Mouse (Mus musculus) MN1 (cell line): ENCODE results near the gene Gm5799.
"Not testable (repeated sequence)": the region's sequence is repeated elsewhere in the genome, so short reads cannot be mapped to it uniquely, and the experiment has no call there.

Experiments used
- DNase-seq: peaks from one replicate; pipeline ENCODE4 v3.0.0-alpha.2; 2016; ENCODE audit warnings: low spot score

Gm5799 gene

DNA sequence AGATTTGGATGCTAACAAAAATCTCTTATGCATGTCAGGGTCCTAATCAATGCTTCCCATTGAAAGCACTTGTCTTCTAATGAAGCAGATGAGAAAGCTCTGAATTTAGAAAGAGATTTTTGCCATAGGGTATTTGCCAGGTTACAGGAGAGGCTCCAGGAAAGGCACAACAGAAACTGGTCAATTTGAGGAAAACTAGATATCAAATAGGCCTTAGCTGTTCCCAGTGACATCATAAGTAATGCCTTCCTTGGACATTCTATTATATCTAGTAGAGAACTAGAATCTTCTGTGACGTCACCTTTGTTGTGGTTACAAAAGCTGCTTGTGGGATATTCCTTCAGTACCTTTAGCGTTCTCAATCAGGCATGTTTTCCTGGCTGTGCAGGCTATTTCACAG, at the start of gene Gm5799:
Gene Gm5799 (plus strand): TSS at position 301 of the 400 bp plus-strand sequence.
- not testable (repeated sequence) for DNase-seq

GRCm38 (mm10) chr14:43531052-43532010, 12.0 kb upstream of the Gm5799 start:
- DNase-seq, result peak; percentile 5

GRCm38 (mm10) chr14:43532011-43532383, 11.4 kb upstream of the Gm5799 start:
- DNase-seq, result not testable (repeated sequence)

DNA sequence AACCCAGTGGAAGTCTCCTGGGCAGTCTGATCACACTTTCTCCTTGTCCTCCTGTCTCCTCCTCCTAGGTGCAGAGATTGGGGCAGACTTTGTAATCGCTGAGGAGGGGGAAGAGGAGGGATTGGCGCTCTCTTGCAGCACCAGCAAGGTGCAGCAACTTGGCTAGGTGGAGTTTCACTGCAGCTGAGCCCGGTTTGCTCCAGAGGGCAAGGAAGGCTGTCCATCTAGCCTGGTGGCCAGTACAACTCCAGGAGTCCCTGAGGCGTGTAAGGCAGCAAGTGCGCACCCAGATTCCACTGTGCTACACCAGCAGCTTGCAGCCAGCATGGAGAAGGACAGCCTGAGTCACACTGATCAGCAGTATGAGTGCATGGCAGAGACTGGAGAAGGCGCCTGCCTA, 11.0 kb upstream of the Gm5799 start:
- DNase-seq, result peak; percentile 5

DNA sequence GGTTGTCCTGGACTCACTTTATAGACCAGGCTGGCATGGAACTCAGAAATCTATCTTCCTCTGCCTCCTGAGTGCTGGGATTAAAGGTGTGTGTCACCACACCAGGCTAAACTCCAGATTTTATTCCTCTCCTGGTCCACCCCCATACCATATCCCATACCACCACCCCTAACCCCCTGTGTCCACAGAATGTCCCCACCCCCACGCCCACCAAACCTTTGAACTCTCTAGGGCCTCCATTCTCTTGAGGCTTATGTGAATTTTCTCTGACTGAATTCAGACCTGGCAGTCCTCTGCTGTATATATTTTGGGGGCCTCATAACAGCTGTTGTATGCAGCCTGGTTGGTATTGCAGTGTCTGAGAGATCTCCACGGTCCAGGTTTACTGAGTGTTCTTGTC, 5.2 kb upstream of the Gm5799 start:
- not testable (repeated sequence) for DNase-seq

DNA sequence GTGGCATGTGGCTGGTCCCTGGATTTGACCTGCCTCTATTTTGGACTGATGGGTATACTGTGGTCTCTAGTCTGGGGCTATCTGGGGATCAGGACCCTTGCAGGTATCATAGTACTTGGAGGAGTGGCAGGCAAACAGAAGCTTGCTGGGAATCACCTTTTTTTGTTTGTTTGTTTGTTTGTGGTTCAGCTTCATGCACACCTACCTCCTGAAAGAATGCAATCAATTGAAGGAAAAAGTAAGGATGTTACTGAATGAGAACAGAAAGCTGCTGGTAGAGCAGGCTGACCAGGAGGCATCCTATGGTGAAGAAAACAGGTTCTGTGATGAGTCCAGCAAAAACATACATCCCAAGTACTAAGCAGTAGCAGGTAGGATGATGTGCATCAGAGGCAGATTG, 2.9 kb downstream of the Gm5799 start:
- not testable (repeated sequence) for DNase-seq

- not testable (repeated sequence) for DNase-seq
Observed at GRCm38 (mm10) chr14:43552271-43552670, 8.9 kb downstream of the Gm5799 start.

GRCm38 (mm10) chr14:43577969-43578368, 34.6 kb downstream of the Gm5799 start:
- DNase-seq, result not testable (repeated sequence)

GRCm38 (mm10) chr14:43579046-43579445, 35.7 kb downstream of the Gm5799 start, which contains the start of gene Gm17654:
TSS of gene Gm17654 (minus strand) at chr14:43579146.
- not testable (repeated sequence) for DNase-seq
